Mouse (Mus musculus) midbrain, embryonic 12.5 days (tissue): ENCODE measurements at regions not wholly inside any gene's neighbourhood (a gene's known extent, or its start where the extent isn't known, plus 50 kb on each side); places are given as distances from the start of the nearest gene placed in this dataset.

ENCODE experiments used
- ATAC-seq: fragments of 200-750 bp; cut with Nextera tagmentation; 2 replicates; pipeline ENCODE4 v1.8.0; 2017; ENCODE audit warnings: low read depth, moderate TSS enrichment, moderate library complexity; ENCODE audit not compliant: low FRiP score
- H3K27ac ChIP-seq: fragments of 300-500 bp; sonication (generic); replicated peaks from 2 replicates; pipeline ENCODE4 v1.5.1; 2016; ENCODE audit warnings: mild to moderate bottlenecking
- H3K27me3 ChIP-seq: fragments of 300-500 bp; sonication (generic); 2 replicates; pipeline ENCODE4 v1.6.1; 2016; ENCODE audit warnings: mild to moderate bottlenecking
- H3K36me3 ChIP-seq: fragments of 300-500 bp; sonication (generic); 2 replicates; pipeline ENCODE4 v1.6.1; 2016
- H3K4me1 ChIP-seq: fragments of 300-500 bp; sonication (generic); 2 replicates; pipeline ENCODE4 v1.6.1; 2016
- H3K4me2 ChIP-seq: fragments of 300-500 bp; sonication (generic); replicated peaks from 2 replicates; pipeline ENCODE4 v1.6.1; 2016; ENCODE audit warnings: mild to moderate bottlenecking, moderate library complexity
- H3K4me3 ChIP-seq: fragments of 300-500 bp; sonication (generic); 2 replicates; pipeline ENCODE4 v1.5.1; 2016; ENCODE audit warnings: mild to moderate bottlenecking
- H3K9ac ChIP-seq: fragments of 300-500 bp; sonication (generic); replicated peaks from 2 replicates; pipeline ENCODE4 v1.6.1; 2016; ENCODE audit warnings: mild to moderate bottlenecking, moderate library complexity
- H3K9me3 ChIP-seq: fragments of 300-500 bp; sonication (generic); 2 replicates; pipeline ENCODE4 v1.6.1; 2016; ENCODE audit warnings: mild to moderate bottlenecking
- WGBS: fragments of 180-500 bp; shearing (Covaris S2); methylation state at CpG from one replicate; pipeline ENCODE4 v1.1.7; 2016; 5-methylcytosine and 5-hydroxymethylcytosine counted together

DNA sequence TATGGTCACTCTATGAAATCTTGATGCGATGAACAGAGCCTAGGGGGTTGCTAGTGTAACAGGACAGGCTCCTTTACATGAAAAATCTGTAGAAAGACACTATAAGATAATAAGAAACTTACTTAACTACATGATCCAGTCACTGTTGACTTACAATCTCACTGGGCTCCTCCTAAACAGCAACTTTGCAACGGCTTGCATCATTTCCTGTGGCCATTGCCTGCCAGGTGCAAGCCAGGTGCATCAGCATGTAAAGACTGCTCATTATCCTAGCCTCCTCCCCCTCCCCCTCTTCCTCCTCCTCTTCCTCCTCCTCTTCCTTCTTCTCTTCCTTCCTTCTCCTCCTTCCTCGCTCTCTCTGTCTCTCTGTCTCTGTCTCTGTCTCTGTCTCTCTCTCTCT lies 352.5 kb downstream of the Nuak1 start:
- no peak overlapping the region for H3K9ac ChIP-seq
- no peaks in the 10 kb centered on the region for H3K36me3 ChIP-seq
- no peaks in the 10 kb centered on the region for H3K9me3 ChIP-seq
- H3K4me2 ChIP-seq = no peak overlapping the region
- 91% methylated on average over 3 of the region's 3 CpGs for WGBS
- H3K4me1 ChIP-seq = no peaks in the 10 kb centered on the region
- H3K4me3 ChIP-seq = no peak overlapping the region
- ATAC-seq = no peak
- H3K27me3 ChIP-seq = no peaks in the 10 kb centered on the region
- H3K27ac ChIP-seq = no peak overlapping the region

DNA sequence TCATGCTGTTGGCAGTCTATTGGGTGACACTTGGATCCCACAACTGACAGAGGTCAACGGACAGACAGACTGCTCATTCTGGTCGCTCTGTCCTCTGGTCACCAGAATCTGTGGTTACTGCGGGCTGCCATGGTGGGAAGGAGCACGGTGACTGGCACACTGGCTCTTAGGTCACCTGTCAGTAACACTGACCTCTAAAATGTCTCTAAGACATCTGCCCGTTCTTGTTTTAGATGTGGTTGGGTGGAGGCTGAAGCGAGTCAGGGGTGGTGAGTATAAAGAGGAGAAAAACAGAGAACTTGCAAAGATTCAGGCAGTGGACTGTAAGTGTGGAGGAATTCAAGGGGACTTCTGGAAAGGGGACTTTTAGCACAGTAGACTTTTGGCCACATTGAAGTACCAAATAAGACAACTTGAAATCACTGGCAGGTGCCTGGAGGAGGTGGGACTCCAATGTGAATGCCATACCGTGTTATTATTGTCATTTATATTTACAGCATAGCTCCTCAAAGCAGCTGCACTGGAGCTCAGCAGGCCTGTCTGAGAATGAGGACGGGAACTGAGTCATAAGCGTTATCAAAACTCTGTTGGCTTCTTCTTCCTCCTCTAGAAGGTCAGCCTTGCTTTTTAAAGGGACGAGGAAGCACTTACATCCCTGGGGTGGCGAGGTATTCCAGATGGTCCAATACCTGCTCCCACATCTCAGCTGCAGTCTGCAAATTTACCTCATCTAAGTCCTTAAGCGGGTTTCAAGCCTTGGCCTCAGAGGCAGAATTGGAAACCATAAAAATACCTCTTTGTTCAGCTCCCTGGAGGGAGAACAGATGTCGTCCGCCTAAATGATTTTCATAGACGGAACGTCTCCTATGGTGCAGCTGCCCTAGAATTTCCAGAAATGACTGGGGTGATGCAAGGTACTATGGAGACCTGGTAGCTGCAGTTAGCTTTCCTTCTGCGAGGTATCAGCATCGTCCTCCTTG lies 351.3 kb downstream of the Nuak1 start:
- no peaks in the 10 kb centered on the region for H3K4me1 ChIP-seq
- no peak overlapping the region for H3K4me2 ChIP-seq
- H3K9ac ChIP-seq = no peak overlapping the region
- no peaks in the 10 kb centered on the region for H3K36me3 ChIP-seq
- H3K27ac ChIP-seq = no peak overlapping the region
- H3K27me3 ChIP-seq = no peaks in the 10 kb centered on the region
- no peak overlapping the region for H3K4me3 ChIP-seq
- no peaks in the 10 kb centered on the region for H3K9me3 ChIP-seq
- WGBS = 87% methylated on average over 18 of the region's 18 CpGs
- ATAC-seq = no peak

DNA sequence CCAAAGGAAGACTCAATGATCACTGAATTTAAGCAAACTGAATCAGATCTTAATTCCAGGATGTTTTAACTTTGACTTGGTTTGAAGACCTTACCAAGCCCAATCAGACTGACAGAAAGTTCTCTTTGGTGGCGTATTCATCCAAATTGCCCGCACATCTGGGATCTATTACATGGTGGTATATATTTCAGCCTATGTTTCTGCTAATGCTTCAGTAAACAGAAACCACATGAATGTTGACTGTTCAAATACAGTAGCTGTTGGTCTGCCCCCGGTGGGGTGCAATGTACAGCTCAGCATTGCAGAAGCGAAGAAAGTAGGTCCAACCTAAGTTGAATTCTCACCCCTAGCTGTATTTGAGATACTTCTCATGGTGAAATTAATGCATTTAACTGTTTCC lies 346.5 kb downstream of the Nuak1 start:
- Histone ChIP-seq H3K4me2 (no peak overlapping the region), H3K9ac (no peak overlapping the region), H3K36me3 (no peaks in the 10 kb centered on the region), H3K9me3 (no peaks in the 10 kb centered on the region), H3K27me3 (no peaks in the 10 kb centered on the region), H3K4me3 (no peak overlapping the region), H3K4me1 (no peaks in the 10 kb centered on the region), H3K27ac (no peak overlapping the region)
- no peak for ATAC-seq
- 83% methylated on average over 4 of the region's 4 CpGs for WGBS

DNA sequence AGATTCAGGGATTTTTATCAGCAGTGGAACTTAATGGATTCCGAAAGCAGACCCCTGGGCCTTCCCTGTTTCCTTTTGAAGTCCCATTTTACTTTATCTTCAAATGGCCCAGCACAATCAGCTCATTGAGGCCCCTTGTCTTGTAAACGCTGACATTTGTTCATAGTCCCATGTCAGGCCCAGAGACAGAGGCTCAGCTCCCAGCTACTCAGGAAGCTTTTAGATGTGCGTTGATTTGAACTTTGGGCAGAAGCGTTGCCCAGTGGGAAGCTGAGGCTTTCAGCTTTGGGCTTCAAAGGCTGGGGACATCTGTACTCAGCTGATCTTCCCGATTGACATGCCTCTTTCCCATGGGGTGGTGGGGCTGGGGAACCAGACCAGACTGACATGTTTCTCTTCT lies 343.2 kb downstream of the Nuak1 start:
- peaks cover 2% of the 10 kb centered on the region; the same call in 1 of the 2 replicates for H3K4me1 ChIP-seq
- H3K27ac ChIP-seq = no peak overlapping the region
- no peak for ATAC-seq
- no peaks in the 10 kb centered on the region for H3K36me3 ChIP-seq
- H3K27me3 ChIP-seq = peaks cover 2% of the 10 kb centered on the region; the same call in 1 of the 2 replicates
- H3K9ac ChIP-seq = no peak overlapping the region
- no peaks in the 10 kb centered on the region for H3K9me3 ChIP-seq
- H3K4me3 ChIP-seq = no peak overlapping the region
- no peak overlapping the region for H3K4me2 ChIP-seq
- WGBS = 32% methylated on average over 5 of the region's 5 CpGs

DNA sequence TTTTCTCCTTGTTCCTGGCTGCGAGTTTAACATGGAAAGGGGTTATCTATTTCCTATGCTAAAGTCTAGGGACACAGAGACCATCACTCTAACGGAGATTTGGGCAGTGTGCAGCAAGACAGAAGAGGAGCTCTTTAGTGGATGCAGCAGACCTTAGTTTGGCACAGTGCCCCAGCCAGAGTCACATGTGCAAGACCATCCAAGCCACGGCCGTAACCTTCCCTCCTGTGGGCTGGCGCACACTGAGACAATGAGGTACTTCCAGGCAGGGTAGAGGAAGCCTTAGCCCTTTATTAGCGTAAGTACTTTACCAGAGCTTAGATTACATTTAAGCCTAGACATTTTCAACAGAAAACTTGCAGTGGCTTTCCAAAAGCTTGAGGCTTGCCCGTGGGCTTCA lies 336.4 kb downstream of the Nuak1 start:
- no peaks in the 10 kb centered on the region for H3K9me3 ChIP-seq
- 80% methylated on average over 7 of the region's 7 CpGs for WGBS
- H3K9ac ChIP-seq = no peak overlapping the region
- no peaks in the 10 kb centered on the region for H3K36me3 ChIP-seq
- H3K27ac ChIP-seq = no peak overlapping the region
- peaks cover 2% of the 10 kb centered on the region; the same call in 1 of the 2 replicates for H3K4me1 ChIP-seq
- H3K4me3 ChIP-seq = no peak overlapping the region
- H3K4me2 ChIP-seq = no peak overlapping the region
- no peak for ATAC-seq
- peaks cover 6% of the 10 kb centered on the region for H3K27me3 ChIP-seq

GRCm38 (mm10) chr10:84104556-84104955 lies 335.8 kb downstream of the Nuak1 start:
- 86% methylated on average over 6 of the region's 6 CpGs for WGBS
- Histone ChIP-seq H3K9ac (no peak overlapping the region), H3K36me3 (no peaks in the 10 kb centered on the region), H3K4me2 (no peak overlapping the region), H3K27ac (no peak overlapping the region), H3K9me3 (no peaks in the 10 kb centered on the region), H3K27me3 (peaks cover 4% of the 10 kb centered on the region), H3K4me3 (no peak overlapping the region), H3K4me1 (no peaks in the 10 kb centered on the region; the same call in 1 of the 2 replicates)
- ATAC-seq = no peak

- Histone ChIP-seq H3K4me3 (no peak overlapping the region), H3K9ac (no peak overlapping the region), H3K36me3 (no peaks in the 10 kb centered on the region), H3K27ac (no peak overlapping the region), H3K4me2 (no peak overlapping the region), H3K4me1 (peaks cover 8% of the 10 kb centered on the region; the same call in 1 of the 2 replicates), H3K9me3 (no peaks in the 10 kb centered on the region), H3K27me3 (no peaks in the 10 kb centered on the region)
- no peak for ATAC-seq
- 36% methylated on average over 7 of the region's 7 CpGs for WGBS
Observed at GRCm38 (mm10) chr10:84109680-84110371, 330.6 kb downstream of the Nuak1 start.

GRCm38 (mm10) chr10:84110372-84110985 lies 329.9 kb downstream of the Nuak1 start:
- Histone ChIP-seq H3K9ac (no peak overlapping the region), H3K9me3 (no peaks in the 10 kb centered on the region), H3K27me3 (no peaks in the 10 kb centered on the region), H3K27ac (no peak overlapping the region), H3K36me3 (no peaks in the 10 kb centered on the region), H3K4me2 (no peak overlapping the region), H3K4me3 (no peak overlapping the region), H3K4me1 (peaks cover 8% of the 10 kb centered on the region; the same call in 1 of the 2 replicates)
- ATAC-seq = no peak
- 48% methylated on average over 4 of the region's 4 CpGs for WGBS

- no peaks in the 10 kb centered on the region for H3K36me3 ChIP-seq
- no peak overlapping the region for H3K4me2 ChIP-seq
- H3K4me1 ChIP-seq = peaks cover 8% of the 10 kb centered on the region; the same call in 1 of the 2 replicates
- H3K27me3 ChIP-seq = no peaks in the 10 kb centered on the region
- ATAC-seq = no peak
- H3K27ac ChIP-seq = no peak overlapping the region
- 22% methylated on average over 5 of the region's 5 CpGs for whole genome bisulfite sequencing
- H3K4me3 ChIP-seq = no peak overlapping the region
- H3K9ac ChIP-seq = no peak overlapping the region
- H3K9me3 ChIP-seq = no peaks in the 10 kb centered on the region
Observed at GRCm38 (mm10) chr10:84111502-84111901, 328.9 kb downstream of the Nuak1 start.

- no peaks in the 10 kb centered on the region for H3K36me3 ChIP-seq
- WGBS = 42% methylated on average over 5 of the region's 5 CpGs
- H3K4me3 ChIP-seq = no peak overlapping the region
- H3K27me3 ChIP-seq = no peaks in the 10 kb centered on the region
- peaks cover 8% of the 10 kb centered on the region; the same call in 1 of the 2 replicates for H3K4me1 ChIP-seq
- H3K4me2 ChIP-seq = no peak overlapping the region
- ATAC-seq = no peak
- no peaks in the 10 kb centered on the region for H3K9me3 ChIP-seq
- no peak overlapping the region for H3K9ac ChIP-seq
- no peak overlapping the region for H3K27ac ChIP-seq
Observed at GRCm38 (mm10) chr10:84111909-84112308, 328.5 kb downstream of the Nuak1 start.

DNA sequence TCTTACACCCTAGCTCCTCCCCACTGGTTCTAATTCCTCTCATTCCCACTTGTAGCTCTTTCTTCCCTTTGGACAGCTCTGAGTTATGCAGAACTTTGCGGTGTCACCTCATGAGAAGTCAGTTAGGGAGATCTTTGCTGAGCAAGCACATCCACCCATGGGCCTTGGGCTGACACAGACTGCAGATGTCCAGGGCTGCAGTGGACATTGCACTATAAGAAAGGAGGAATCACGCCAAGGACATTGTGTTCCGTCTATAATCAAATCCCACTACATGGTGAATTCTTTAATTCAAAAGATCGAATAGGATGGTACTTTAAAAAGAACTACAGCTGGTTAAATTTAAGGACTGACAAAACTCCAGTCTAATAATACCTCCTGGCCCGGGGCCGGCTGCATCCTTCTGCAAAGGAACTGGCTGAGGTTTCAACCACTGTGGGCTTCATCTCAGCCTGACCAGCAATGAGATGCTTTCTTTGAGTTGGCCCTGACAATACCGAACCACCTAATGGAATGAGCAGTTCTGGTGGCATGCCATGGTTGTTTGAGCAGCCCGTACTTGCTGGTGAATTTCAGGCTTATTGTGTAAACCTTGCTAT lies 320.3 kb downstream of the Nuak1 start:
- no peak overlapping the region for H3K4me2 ChIP-seq
- no peaks in the 10 kb centered on the region for H3K27me3 ChIP-seq
- no peak overlapping the region for H3K9ac ChIP-seq
- no peak overlapping the region for H3K27ac ChIP-seq
- no peak for ATAC-seq
- no peaks in the 10 kb centered on the region for H3K4me1 ChIP-seq
- no peaks in the 10 kb centered on the region for H3K9me3 ChIP-seq
- no peaks in the 10 kb centered on the region for H3K36me3 ChIP-seq
- no peak overlapping the region for H3K4me3 ChIP-seq
- WGBS = 94% methylated on average over 8 of the region's 8 CpGs
